Mouse (Mus musculus) bone marrow, adult 2 months (tissue): ENCODE measurements around the gene Slc23a2. TPM values are rescaled to one million over a fixed set of nuclear protein-coding genes. Genes with fewer than 3 reads are reported as not detected.

Experiments used
- H3K27ac ChIP-seq: fragments of 200-500 bp; 2 replicates; pipeline ENCODE4 v1.5.1; 2012; ENCODE audit warnings: low read depth, mild to moderate bottlenecking, control low read depth, inconsistent platforms, low read length; ENCODE audit not compliant: control insufficient read depth, poor library complexity, insufficient read depth
- H3K4me1 ChIP-seq: fragments of 200-500 bp; 2 replicates; pipeline ENCODE4 v1.6.1; 2011; ENCODE audit warnings: low read length; ENCODE audit not compliant: control insufficient read depth, insufficient read depth
- H3K4me3 ChIP-seq: fragments of 200-500 bp; replicated peaks from 2 replicates; pipeline ENCODE3; 2011; ENCODE audit warnings: mild to moderate bottlenecking, low read depth, low read length, control low read depth; ENCODE audit not compliant: control insufficient read depth
- CTCF ChIP-seq: fragments of 200-500 bp; IDR thresholded peaks from 2 replicates; pipeline ENCODE4 v1.5.1; 2011; ENCODE audit warnings: low read length, control low read depth; ENCODE audit not compliant: control insufficient read depth, insufficient read depth
- POLR2A ChIP-seq: fragments of 200-500 bp; IDR thresholded peaks from 2 replicates; pipeline ENCODE4 v1.6.1; 2011; ENCODE audit warnings: low read depth, mild to moderate bottlenecking, control low read depth, low read length, borderline replicate concordance; ENCODE audit not compliant: control insufficient read depth
- WGBS: fragments of 180-500 bp; shearing (Covaris S2); methylation state at CpG from one replicate; pipeline ENCODE4 v1.1.7; 2018; 5-methylcytosine and 5-hydroxymethylcytosine counted together
- polyA plus RNA-seq: library from polyadenylated mRNA; stranded (reverse); fragments of >200 nt; gene quantifications from 2 replicates; pipeline ENCODE4 v1.2.4, GENCODE M21; 2011; ENCODE audit warnings: low replicate concordance; ENCODE audit not compliant: missing spikeins, insufficient read depth, insufficient read length

Gene Slc23a2
- polyA plus RNA-seq, 1 experiment = 12.2 TPM

DNA sequence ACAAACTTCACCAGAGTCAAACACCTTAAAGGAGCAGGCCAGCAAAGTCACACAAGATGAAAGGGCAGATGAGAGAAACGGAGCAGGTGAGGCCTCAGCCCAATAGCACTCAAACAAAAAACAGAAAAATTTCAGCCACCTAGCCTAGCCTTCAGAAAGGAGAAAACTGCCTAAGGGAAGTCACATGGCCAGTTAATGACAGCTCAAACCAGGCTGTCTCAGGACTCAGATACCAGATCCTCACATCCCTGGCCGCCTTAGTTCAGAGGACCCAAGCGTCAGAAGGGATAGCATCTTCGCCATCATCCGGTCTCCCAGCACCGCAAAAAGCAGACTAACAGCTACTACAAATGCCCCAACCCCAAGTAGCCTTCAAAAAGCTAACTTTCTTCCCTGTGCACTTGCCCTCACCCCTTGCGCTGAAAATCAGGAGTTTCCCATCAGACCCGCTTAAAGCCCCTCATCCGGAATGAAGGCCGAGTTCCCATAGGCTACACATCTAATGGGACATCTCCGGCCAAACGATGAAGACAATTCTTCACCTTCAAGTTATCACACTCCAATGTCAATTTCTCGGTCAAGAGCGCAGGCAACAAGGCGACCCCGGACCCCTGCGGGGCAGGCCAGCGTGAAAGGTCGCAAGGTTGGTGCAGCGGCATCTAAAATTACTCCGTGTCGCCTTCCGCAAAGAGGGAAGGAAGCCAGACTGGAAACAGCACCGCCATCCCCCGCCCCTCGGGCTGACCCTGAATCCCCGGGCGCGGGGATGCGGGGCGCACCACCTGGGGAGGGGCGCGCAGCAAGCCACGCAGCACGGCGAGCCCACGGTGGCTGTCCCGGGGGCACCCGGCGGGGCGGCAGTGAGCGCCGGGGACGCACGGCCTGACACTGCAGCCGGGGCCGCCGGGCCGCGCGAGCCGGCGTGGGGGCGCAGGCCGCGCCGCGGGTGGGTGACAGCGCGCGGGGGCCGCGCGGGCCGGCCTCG, 673 bp downstream of the Slc23a2 start:
- Histone ChIP-seq H3K27ac (no peak overlapping the region; the same call in 1 of the 2 replicates), H3K4me3 (peak overlapping the region; percentile 57), H3K4me1 (no peaks in the 10 kb centered on the region)
- TF ChIP-seq CTCF (no peak), POLR2A (no peak)
- WGBS = 7% methylated on average over 66 of the region's 66 CpGs

DNA sequence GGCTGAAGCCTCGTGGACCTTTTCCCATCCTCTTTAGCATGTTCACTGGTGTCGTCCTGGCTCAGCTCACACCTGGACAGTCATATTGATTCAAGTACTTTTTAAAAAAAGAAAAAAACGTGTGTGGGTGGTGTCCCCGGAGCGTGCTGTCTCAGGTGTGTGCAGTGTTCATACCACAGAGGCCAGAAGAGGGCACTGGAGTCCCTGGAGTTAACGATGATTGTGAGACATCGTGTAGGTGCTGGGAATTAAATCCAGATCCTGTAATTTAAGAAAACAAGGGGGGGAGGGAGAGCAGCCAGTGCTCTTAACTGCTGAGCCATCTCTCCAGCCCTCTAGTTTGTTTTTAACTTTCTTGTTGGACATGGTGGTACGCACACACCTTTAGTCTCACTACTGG, 2.3 kb downstream of the Slc23a2 start:
- Histone ChIP-seq H3K27ac (no peak overlapping the region), H3K4me3 (no peak overlapping the region), H3K4me1 (no peaks in the 10 kb centered on the region)
- no peak for TF ChIP-seq POLR2A
- TF ChIP-seq CTCF = no peak
- WGBS = 81% methylated on average over 8 of the region's 8 CpGs

DNA sequence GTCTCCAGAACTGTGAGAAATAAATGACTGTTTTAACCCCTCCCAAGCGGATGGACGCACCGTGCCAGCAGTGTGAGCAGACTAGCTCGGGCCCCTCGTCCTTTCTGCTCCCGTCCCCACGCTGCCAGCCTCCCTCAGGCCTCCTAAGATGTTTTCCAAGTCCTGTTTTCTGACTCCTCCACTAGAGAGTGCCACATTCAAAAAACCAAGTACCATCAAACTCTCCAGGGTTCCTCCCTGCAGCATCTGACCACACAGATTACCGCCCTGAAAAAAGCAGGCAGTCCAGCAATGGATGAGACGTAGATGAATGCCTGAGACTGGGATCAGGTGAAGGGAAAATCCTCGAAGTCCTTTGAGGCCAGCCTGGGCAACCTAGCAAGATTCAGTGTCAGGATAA, 4.4 kb downstream of the Slc23a2 start:
- Histone ChIP-seq H3K4me3 (no peak overlapping the region), H3K4me1 (no peaks in the 10 kb centered on the region), H3K27ac (no peak overlapping the region)
- no peak for TF ChIP-seq POLR2A
- TF ChIP-seq CTCF = no peak
- 84% methylated on average over 10 of the region's 10 CpGs for WGBS

DNA sequence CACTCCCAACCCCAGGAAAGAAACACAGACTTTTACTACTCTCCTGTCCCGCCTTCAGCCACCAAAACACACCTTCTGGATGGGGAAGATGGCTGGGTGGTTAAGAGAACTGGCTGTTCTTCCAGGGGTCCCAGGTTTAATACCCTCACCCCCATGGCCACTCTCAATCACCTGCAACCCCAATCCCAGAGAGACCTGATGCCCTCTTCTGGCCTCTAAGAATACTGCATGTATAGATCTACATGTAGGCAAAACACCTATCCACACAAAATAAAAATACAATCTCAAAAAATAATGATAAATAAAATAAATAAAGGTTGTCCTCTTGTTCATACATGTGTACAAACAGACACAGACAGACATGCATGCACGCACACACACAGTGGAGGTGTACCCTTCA, 5.8 kb downstream of the Slc23a2 start:
- Histone ChIP-seq H3K27ac (no peak overlapping the region), H3K4me3 (no peak overlapping the region), H3K4me1 (no peaks in the 10 kb centered on the region)
- peak; percentile 14; the same call in 1 of the 2 replicates for TF ChIP-seq CTCF
- TF ChIP-seq POLR2A = no peak
- 82% methylated on average over 2 of the region's 2 CpGs for WGBS

DNA sequence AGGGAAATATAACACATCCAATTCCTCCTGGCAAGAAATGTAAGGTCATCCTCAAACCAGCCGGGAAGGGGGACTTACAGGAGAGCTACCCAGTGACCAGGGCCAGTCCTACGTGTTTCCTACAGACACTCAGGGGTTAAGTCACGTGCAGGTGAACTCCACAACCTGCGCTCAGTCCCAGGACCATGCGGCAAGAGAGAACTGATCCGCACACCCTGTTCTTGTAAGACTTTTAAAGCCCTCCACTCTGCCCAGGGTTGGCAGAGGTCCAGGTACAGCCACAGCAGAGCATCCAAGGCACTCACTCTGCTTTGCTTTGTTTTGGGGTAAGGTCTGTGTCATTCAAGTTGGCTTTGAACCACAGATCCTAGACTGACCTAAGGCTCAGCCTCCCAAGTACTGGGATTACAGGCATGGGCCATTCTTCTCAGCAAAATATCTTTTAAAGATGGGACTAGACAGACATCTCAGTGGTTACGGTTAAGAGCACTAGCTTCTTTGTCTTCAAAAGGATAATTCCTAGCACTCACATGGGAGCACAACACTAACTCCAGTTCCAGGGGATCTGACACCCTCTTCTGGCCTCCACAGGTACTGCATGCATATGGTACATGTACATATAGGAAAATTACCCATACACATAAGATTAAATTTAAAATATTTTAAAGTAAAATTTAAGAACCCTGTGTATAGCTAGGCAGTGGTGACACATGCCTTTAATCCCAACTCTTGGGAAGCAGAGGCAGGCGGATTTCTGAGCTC, 8.9 kb downstream of the Slc23a2 start:
- WGBS = 86% methylated on average over 8 of the region's 8 CpGs
- no peak overlapping the region for H3K4me3 ChIP-seq
- H3K4me1 ChIP-seq = no peaks in the 10 kb centered on the region
- H3K27ac ChIP-seq = no peak overlapping the region
- TF ChIP-seq CTCF (0 out of 2 replicates have a peak, but pooled peaks have one; percentile 30), POLR2A (no peak)

DNA sequence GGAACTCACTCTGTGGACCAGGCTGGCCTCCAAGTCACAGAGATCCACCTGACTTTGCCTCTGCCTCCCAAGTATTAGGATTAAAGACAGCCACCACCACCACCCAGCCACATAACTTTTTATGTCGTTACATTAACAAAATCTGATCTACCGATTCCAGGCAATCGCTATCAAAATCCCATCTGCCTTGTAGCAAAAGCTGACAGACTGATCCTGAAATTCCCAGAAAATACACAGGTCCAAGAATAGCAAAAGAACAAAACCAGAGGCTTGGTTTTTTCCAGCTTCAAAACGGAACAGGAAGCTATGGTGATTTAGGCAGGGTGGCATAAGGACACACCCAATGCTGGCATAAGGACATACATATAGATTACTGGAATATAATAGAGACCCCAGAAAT, 10.2 kb downstream of the Slc23a2 start:
- no peaks in the 10 kb centered on the region; the same call in 1 of the 2 replicates for H3K4me1 ChIP-seq
- H3K4me3 ChIP-seq = no peak overlapping the region
- TF ChIP-seq POLR2A (no peak), CTCF (no peak)
- 80% methylated on average over 4 of the region's 4 CpGs for WGBS
- no peak overlapping the region for H3K27ac ChIP-seq

DNA sequence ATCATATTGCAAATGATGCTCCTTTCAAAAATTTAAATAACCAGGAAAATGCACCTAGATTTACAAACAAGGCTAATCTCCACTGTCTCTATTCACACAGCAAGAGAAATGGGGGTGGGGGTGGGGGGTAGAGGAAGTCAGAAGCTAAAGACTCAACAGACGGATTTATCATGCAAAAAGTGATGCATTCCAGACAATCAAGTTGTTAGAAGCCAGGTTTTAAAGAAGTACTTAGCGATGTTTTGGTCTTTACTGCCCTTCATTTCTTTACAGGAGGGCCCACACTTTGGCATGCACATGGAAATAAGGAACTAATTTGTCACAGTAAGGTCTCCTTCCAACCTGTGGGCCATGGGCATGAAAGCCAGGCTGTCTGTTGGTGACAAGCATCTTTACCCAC, 11.5 kb downstream of the Slc23a2 start:
- 51% methylated on average over 2 of the region's 2 CpGs for WGBS
- Histone ChIP-seq H3K4me1 (no peaks in the 10 kb centered on the region; the same call in 1 of the 2 replicates), H3K27ac (no peak overlapping the region), H3K4me3 (no peak overlapping the region)
- no peak for TF ChIP-seq CTCF

DNA sequence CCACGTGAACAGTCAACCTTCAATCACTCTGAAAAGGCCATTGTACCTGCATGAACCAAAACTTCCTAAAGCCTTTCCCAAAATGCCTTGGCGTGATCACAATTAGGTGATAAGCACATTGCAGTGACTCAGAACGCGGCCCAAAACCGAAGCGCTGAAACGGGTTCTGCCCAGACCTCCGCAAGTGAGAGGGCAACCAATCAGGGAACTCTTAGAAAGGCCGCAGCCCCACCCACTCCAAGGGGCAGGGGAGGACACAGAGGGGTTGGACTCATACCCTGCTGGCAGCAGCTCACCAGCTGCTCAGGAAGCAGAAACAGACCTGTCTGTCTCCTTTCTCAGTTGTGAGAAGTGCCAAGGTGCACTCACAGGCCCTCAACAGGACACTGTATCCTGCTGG, 13.6 kb downstream of the Slc23a2 start:
- no peak overlapping the region for H3K27ac ChIP-seq
- TF ChIP-seq POLR2A (no peak), CTCF (no peak)
- no peak overlapping the region for H3K4me3 ChIP-seq
- WGBS = 3% methylated on average over 9 of the region's 9 CpGs
- H3K4me1 ChIP-seq = no peaks in the 10 kb centered on the region; the same call in none of the 2 replicates
